Mouse (Mus musculus): ENCODE results near the gene Mpp3. TPM values are rescaled to one million over a fixed set of nuclear protein-coding genes. Genes with fewer than 3 reads are reported as not detected.
A peak's percentile ranks its signal among the peaks of the same experiment; 100 is the strongest.

The Mpp3 gene
- polyA plus RNA-seq, 1 experiment from 2014 or later = 56.2 TPM

DNA sequence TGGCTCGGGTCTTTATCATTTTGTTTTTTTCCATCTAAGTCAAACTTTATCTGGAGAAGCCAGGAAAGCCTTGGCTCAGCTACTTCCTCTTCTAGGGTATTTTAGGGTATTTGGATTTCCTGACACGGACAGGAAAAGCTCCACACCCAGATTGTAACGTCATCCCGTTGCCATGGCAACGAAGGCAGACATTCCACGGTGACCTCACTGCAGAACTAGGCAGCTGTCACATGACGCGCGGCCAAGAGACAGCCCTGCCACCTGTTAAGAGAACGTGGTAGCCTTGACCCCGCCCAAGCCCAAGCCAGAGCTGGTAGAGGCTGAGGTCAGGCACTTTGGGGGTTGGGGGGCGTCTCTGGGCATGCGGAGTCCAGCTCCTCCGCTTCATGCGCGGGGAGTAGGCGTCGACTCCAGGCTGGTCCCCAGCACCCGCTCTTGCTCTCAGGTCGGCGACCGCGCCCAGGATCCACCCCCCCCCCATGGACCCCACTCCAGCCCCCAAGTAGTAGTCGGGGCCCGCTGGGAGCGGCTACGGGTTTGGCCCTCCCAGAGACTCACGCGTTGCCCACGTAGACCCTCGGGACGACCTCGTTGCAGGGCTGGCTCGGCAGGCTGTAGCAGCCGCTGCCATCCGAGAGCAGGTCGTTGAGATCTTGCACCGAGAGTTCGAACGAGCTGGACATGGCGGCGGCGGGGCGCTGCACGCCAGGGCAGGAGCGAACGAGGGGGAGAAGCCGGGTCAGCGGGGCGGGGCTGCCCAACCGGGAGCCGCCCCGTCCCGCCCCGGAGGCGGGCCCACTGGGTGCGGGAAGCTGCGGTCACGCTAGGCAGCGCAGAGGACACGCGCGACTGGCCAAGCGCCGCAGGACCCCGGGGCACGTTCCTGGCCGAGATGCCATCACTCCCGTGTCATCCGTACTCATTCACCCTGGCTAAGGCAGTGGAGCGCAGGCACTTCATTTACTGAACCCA lies 43.9 kb downstream of the Mpp3 start, which contains the start of gene Cfap97d1:
TSS of gene Cfap97d1 (plus strand) at position 226 of the 972 bp plus-strand sequence.
- peaks cover 20% of the 10 kb centered on the region for H3K4me1 ChIP-seq (replicated peaks)
- ATAC-seq (ENCODE audit: low FRiP score, low read depth) = peak; percentile 84

DNA sequence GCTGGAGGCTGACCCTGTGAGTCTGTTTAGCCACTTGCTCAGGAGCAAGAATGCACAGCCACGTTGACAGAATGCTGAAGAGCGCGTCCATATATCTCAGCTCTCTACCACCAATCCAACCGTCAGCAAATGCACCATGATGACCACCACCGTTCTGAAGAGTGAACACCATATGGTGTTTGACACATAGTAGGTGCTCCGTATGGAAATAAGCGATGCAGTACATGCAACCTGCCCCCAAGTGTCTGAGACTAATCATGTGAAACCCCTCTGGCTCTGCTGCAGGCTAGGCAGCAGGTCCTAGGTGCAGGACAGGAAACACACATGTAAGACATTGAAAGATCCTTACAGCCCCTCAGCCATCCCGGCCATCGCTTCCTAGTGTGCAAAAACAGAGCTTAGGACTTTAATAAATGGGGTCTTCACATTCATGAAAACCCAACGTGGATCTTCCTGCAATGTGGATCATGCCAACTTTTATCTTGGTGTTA lies 44.8 kb downstream of the Mpp3 start:
- Histone ChIP-seq H3K27ac (replicated peaks) (peak overlapping the region; percentile 85; the same call in 1 of the 2 replicates), H3K4me3 (peak overlapping the region; percentile 59), H3K9me3 (no peaks in the 10 kb centered on the region), H3K9ac (no peak overlapping the region), H3K4me2 (peak overlapping the region; percentile 92), H3K27me3 (no peaks in the 10 kb centered on the region), H3K4me1 (replicated peaks) (peaks cover 20% of the 10 kb centered on the region), H3K36me3 (no peaks in the 10 kb centered on the region)
- no peak for ATAC-seq (ENCODE audit: low FRiP score, low read depth)
- 71% methylated on average over 10 of the region's 10 CpGs for whole genome bisulfite sequencing

More for the DNA sequence above, 43.9 kb downstream of the Mpp3 start, which contains the start of gene Cfap97d1:
- H3K4me3 ChIP-seq = peak within 1 kb of the TSS; percentile 59
- H3K36me3 ChIP-seq = no peaks in the 10 kb centered on the region
- no peaks in the 10 kb centered on the region for H3K9me3 ChIP-seq
- H3K4me2 ChIP-seq = peak within 1 kb of the TSS; percentile 92
- H3K27ac ChIP-seq (replicated peaks) = peak within 1 kb of the TSS; percentile 85
- H3K9ac ChIP-seq = peak within 1 kb of the TSS; percentile 69
- H3K27me3 ChIP-seq = no peaks in the 10 kb centered on the region
- WGBS = 1% methylated on average over 68 of the region's 71 CpGs

DNA sequence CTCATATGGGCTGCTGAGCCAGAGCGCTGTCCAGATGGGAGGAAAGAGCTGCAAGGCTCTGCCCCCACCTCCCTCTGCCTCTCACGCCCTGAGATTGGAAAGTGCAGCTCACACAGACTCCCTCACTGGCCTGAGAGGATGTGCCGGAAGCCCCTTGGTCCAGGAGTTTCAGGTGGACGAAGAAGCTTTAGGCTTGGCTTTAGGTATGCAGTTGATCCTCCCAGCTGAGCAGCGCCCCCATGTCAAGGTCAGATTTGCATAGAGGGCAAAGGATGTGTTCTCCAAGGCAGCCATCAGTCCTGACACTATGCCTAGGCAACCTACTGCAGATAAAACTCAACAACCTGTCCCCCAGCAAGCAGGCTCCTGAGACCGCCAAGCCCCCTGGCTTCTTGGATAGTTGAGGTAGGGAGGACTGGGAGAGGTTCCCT lies 45.3 kb downstream of the Mpp3 start:
- peaks cover 20% of the 10 kb centered on the region for H3K4me1 ChIP-seq (replicated peaks)
- ATAC-seq (ENCODE audit: low FRiP score, low read depth) = no peak
- peak overlapping the region; percentile 92 for H3K4me2 ChIP-seq
- H3K36me3 ChIP-seq = no peaks in the 10 kb centered on the region
- H3K27me3 ChIP-seq = no peaks in the 10 kb centered on the region
- H3K9me3 ChIP-seq = no peaks in the 10 kb centered on the region
- H3K4me3 ChIP-seq = no peak overlapping the region
- H3K9ac ChIP-seq = no peak overlapping the region
- 80% methylated on average over 5 of the region's 6 CpGs for WGBS
- H3K27ac ChIP-seq (replicated peaks) = no peak overlapping the region

DNA sequence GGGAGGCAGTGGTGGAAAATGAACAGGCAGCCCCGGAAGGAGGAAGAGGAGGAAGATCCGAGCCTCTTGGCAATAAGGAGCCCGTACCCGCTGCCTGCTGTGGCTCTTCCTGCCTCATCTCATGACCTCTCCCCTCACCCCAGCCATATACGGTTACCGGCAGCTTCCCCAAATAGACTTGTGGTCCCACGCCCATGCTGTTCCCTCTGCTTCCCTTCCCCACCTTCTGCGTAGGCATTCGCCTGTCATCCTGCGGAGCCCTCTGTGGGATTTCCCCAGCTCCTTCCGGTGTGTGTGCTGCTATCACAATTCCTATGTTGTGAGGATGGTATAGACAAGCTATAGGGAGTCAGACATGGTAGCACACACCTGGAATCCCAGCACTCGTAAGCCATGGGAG lies 46.4 kb downstream of the Mpp3 start:
- H3K4me2 ChIP-seq = no peak overlapping the region
- H3K36me3 ChIP-seq = no peaks in the 10 kb centered on the region
- no peak overlapping the region for H3K27ac ChIP-seq (replicated peaks)
- WGBS = 85% methylated on average over 12 of the region's 12 CpGs
- H3K4me3 ChIP-seq = no peak overlapping the region
- no peak overlapping the region for H3K9ac ChIP-seq
- H3K4me1 ChIP-seq (replicated peaks) = peaks cover 20% of the 10 kb centered on the region
- ATAC-seq (ENCODE audit: low FRiP score, low read depth) = no peak
- H3K9me3 ChIP-seq = no peaks in the 10 kb centered on the region
- H3K27me3 ChIP-seq = no peaks in the 10 kb centered on the region

DNA sequence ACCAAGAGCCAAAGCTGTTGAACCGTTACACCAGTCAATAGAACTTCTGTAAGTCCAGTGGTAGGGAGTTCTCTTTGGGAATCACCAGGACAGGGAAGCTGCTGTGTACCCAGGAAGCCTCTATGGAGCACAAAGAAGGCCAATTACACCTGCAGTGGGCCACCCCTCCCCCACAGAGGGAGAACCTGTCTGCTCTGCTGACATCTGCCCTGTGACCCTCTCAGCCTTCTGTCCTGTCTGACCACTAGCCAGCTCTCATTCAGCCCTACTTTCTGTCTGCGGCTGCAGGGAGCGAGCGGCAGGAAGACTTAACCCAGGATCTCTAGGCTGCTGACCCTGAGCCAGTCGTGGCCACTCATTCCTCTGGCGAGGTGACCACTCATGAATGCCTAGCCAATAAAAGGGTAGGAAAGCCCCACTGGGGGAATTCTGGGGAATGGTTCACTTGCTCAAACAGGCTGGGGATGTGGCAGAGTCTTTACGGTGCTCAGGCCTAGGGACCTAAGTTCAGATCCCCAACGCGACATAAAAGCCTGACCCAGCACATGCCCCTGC lies 47.6 kb downstream of the Mpp3 start:
- Histone ChIP-seq H3K9me3 (no peaks in the 10 kb centered on the region), H3K4me3 (no peak overlapping the region), H3K9ac (no peak overlapping the region), H3K4me2 (no peak overlapping the region), H3K27ac (replicated peaks) (no peak overlapping the region), H3K36me3 (no peaks in the 10 kb centered on the region), H3K27me3 (no peaks in the 10 kb centered on the region), H3K4me1 (replicated peaks) (peaks cover 17% of the 10 kb centered on the region)
- no peak for ATAC-seq (ENCODE audit: low FRiP score, low read depth)
- WGBS = 82% methylated on average over 9 of the region's 9 CpGs

DNA sequence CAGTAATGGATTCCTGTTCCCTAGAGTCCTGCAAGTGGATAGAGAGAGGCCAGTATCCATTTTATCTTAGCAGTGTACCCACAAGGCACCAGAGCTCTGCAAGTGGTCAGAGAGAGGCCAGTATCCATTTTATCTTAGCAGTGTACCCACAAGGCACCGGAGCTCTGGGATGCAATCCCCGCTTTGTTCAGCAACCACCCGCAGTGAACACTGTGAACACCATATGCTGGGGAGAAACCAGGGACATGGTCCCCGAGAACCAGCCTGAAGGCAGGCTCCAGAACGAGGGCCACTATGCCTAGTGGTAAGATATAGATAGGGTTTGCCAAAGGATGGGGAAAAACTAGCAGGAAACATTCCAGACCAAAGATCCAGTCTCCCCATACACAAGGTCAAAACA lies 49.1 kb downstream of the Mpp3 start:
- H3K4me2 ChIP-seq = no peak overlapping the region
- H3K27ac ChIP-seq (replicated peaks) = no peak overlapping the region
- no peaks in the 10 kb centered on the region for H3K27me3 ChIP-seq
- H3K36me3 ChIP-seq = no peaks in the 10 kb centered on the region
- ATAC-seq (ENCODE audit: low FRiP score, low read depth) = no peak
- no peak overlapping the region for H3K4me3 ChIP-seq
- H3K9me3 ChIP-seq = no peaks in the 10 kb centered on the region
- WGBS = 79% methylated on average over 5 of the region's 5 CpGs
- H3K9ac ChIP-seq = no peak overlapping the region
- H3K4me1 ChIP-seq (replicated peaks) = peaks cover 10% of the 10 kb centered on the region

DNA sequence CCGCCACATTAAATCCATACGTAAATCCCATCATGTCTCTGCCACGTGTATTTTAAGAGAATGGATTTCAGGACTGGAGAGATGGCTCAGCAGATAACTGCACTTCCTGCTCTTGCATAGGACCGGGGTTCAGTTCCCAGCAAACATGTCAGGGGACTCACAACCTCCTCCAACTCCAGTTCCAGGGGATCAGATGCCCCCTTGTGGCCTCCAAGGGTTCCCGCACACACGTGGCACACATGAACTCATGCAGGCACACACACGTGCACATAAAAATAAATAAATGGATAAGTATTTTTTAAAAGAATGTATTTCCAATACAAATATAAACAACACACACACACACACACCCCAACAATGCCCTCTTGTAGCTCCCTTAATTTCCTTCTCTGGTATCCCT lies 51.3 kb downstream of the Mpp3 start:
- no peak for ATAC-seq (ENCODE audit: low FRiP score, low read depth)
- Histone ChIP-seq H3K27ac (replicated peaks) (no peak overlapping the region), H3K4me1 (replicated peaks) (no peaks in the 10 kb centered on the region), H3K9ac (no peak overlapping the region), H3K36me3 (no peaks in the 10 kb centered on the region), H3K27me3 (no peaks in the 10 kb centered on the region), H3K4me2 (no peak overlapping the region), H3K4me3 (no peak overlapping the region), H3K9me3 (no peaks in the 10 kb centered on the region)
- 97% methylated on average over 7 of the region's 7 CpGs for WGBS

DNA sequence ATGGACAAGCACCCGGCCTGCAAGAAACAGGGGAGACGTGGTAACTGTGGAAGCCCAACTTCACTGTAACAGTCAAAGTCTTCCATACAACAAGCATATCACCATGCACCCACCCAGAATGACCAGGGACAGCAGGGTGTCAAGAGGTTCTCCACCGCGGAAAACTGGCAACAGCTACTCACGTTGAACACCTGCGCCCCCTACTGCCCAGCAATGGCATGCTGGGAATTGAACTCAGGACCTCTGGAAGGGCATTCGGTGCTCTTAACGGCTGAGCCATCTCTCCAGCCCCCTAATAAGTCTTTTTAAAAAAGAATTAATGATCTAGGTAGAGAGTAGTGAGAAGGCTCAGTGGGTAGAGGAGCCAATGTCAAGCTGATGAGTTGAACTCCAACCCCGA lies 53.3 kb downstream of the Mpp3 start:
- H3K36me3 ChIP-seq = no peaks in the 10 kb centered on the region
- no peaks in the 10 kb centered on the region for H3K4me1 ChIP-seq (replicated peaks)
- H3K9me3 ChIP-seq = no peaks in the 10 kb centered on the region
- no peak overlapping the region for H3K4me2 ChIP-seq
- ATAC-seq (ENCODE audit: low FRiP score, low read depth) = no peak
- H3K9ac ChIP-seq = no peak overlapping the region
- WGBS = 55% methylated on average over 9 of the region's 9 CpGs
- H3K27me3 ChIP-seq = no peaks in the 10 kb centered on the region
- H3K4me3 ChIP-seq = no peak overlapping the region
- H3K27ac ChIP-seq (replicated peaks) = no peak overlapping the region

DNA sequence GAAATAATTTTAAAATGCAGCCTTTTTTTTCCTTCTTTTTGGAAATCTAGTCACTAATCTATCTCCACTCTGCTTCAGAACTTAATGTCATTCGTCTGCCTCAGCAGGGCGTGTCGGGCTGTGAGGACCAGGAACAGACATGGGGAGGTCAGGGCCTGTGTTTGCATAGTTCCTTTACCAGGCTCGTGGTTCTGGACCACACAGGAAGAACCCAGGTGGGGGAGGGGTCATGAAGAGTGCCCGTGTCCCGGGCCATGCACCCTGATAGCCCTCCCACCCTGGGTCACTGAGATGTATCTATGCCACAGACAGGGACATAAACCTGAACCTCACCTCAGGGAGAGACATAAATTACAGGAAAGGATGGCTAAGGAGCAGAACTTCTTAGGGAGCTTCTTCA lies 54.1 kb downstream of the Mpp3 start:
- WGBS = 52% methylated on average over 6 of the region's 6 CpGs
- H3K4me1 ChIP-seq (replicated peaks) = no peaks in the 10 kb centered on the region
- no peak for ATAC-seq (ENCODE audit: low FRiP score, low read depth)
- no peaks in the 10 kb centered on the region for H3K36me3 ChIP-seq
- H3K4me3 ChIP-seq = no peak overlapping the region
- H3K9me3 ChIP-seq = no peaks in the 10 kb centered on the region
- H3K9ac ChIP-seq = no peak overlapping the region
- H3K4me2 ChIP-seq = no peak overlapping the region
- H3K27me3 ChIP-seq = no peaks in the 10 kb centered on the region
- H3K27ac ChIP-seq (replicated peaks) = no peak overlapping the region

DNA sequence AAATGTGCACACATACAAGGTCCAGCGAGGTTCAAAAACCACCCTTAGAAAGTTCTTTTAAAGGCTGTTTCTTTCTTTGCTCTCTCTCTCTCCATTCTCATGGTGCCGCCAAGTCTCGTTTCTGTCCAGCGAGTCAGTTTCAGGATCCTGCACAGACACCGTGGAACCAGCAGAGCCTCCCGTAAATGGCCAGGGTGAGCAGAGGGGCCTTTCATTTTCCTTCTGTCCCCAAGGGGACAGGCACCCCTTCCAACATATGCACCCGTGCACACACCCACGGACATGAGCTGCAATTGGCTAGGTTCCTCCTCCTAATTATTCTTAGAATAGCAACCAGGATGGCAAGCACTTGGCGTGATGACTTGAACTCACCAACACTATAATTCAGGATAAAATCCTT lies 54.8 kb downstream of the Mpp3 start:
- H3K36me3 ChIP-seq = no peaks in the 10 kb centered on the region
- peaks cover 3% of the 10 kb centered on the region for H3K4me1 ChIP-seq (replicated peaks)
- no peak for ATAC-seq (ENCODE audit: low FRiP score, low read depth)
- no peaks in the 10 kb centered on the region for H3K9me3 ChIP-seq
- H3K4me3 ChIP-seq = no peak overlapping the region
- 78% methylated on average over 9 of the region's 9 CpGs for WGBS
- H3K27ac ChIP-seq (replicated peaks) = no peak overlapping the region
- no peak overlapping the region for H3K9ac ChIP-seq
- no peaks in the 10 kb centered on the region for H3K27me3 ChIP-seq
- H3K4me2 ChIP-seq = no peak overlapping the region

DNA sequence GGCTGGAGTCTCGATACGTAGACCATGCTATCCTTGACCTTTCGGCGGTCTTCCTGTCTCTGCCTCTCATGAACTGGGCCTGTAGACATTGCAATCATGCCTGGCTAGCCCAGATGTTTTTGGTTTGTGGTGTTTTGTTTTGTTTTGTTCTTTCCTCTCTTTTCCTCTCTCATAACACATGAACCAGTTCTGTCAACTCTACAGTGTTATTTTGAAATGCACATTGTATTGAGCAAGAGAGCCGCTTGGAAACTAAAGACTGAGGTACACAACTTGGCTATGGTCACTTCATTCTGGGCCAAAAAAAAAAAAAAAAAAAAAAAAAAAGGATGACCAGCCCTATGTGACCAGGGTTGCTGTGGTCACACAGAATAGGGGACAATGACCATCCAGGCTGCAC lies 55.6 kb downstream of the Mpp3 start:
- Histone ChIP-seq H3K9ac (no peak overlapping the region), H3K9me3 (no peaks in the 10 kb centered on the region), H3K27ac (replicated peaks) (no peak overlapping the region), H3K4me2 (no peak overlapping the region), H3K4me1 (replicated peaks) (peaks cover 4% of the 10 kb centered on the region), H3K4me3 (no peak overlapping the region), H3K27me3 (no peaks in the 10 kb centered on the region), H3K36me3 (no peaks in the 10 kb centered on the region)
- 92% methylated on average over 5 of the region's 5 CpGs for WGBS
- no peak for ATAC-seq (ENCODE audit: low FRiP score, low read depth)

DNA sequence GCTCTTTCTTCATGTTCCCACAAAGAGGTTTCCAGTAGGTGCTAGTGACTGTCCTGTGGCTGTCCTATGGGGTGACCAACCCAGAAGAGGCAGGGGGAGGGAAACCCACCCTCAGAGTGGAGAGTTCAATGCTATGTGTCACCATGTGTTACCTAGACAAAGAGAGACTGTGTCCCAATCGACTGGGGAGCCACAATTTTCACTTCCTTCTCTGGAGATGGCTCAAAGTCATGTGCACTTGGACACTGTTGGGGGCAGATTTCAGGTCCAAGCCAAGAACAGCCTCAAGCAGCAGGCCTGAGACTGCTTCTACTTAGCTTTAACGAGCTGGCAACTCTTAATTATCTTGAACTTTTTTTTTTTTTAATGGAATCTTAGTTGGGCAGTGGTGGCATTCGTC lies 56.2 kb downstream of the Mpp3 start:
- WGBS = 80% methylated on average over 3 of the region's 3 CpGs
- H3K9ac ChIP-seq = no peak overlapping the region
- H3K9me3 ChIP-seq = no peaks in the 10 kb centered on the region
- no peak for ATAC-seq (ENCODE audit: low FRiP score, low read depth)
- H3K4me2 ChIP-seq = no peak overlapping the region
- no peaks in the 10 kb centered on the region; the same call in 1 of the 2 replicates for H3K27me3 ChIP-seq
- no peaks in the 10 kb centered on the region for H3K36me3 ChIP-seq
- no peak overlapping the region for H3K27ac ChIP-seq (replicated peaks)
- H3K4me1 ChIP-seq (replicated peaks) = peaks cover 4% of the 10 kb centered on the region
- H3K4me3 ChIP-seq = no peak overlapping the region
